Mouse (Mus musculus) lung, adult 2 months (tissue): ENCODE measurements around the gene Arl1.
"Not testable (repeated sequence)": the region's sequence is repeated elsewhere in the genome, so short reads cannot be mapped to it uniquely, and the experiment has no call there.

Experiments
- CTCF ChIP-seq: fragments of 200-500 bp; IDR thresholded peaks from 2 replicates; pipeline ENCODE4 v1.5.1; 2011; ENCODE audit warnings: mild to moderate bottlenecking, low read length, control low read depth; ENCODE audit not compliant: insufficient read depth
- POLR2A ChIP-seq: fragments of 200-500 bp; IDR thresholded peaks from 2 replicates; pipeline ENCODE4 v1.6.1; 2011; ENCODE audit warnings: low read depth, mild to moderate bottlenecking, control low read depth, low read length, borderline replicate concordance; ENCODE audit errors: extremely low read depth

GRCm38 (mm10) chr10:88772965-88773364 lies 42.3 kb downstream of the Arl1 start:
- TF ChIP-seq CTCF, POLR2A: not testable (repeated sequence)
